ENCODE assay signal across 21 mouse cellular contexts in genomic region chr1:184257356-184257755, GRCm38 (mm10).
A peak's percentile ranks its signal among the peaks of the same experiment; 100 is the strongest.
DNase-seq lines count a peak whose midpoint lies in the region; TF ChIP-seq lines count a peak whose summit lies in the region.
"Had no signal": no experiment of that assay in that cellular context is flagged by ENCODE, and none has a peak within 500 bp of the region (broad histone marks: within the 10 kb centered on the region; RNA-seq: fewer than 3 reads in every experiment).

No protein-coding gene starts in this region.

- DNase-seq in gastrocnemius, adult 2 months = no peak
- DNase-seq in gastrocnemius, postnatal 4 days (ENCODE audit: low spot score in 2 of 2) = no peak
- DNase-seq in left cerebral cortex, adult 2 months (ENCODE audit: extremely low spot score in 1 of 2, low spot score in 2 of 2) = no peak
- no peak for DNase-seq in left cerebral cortex, postnatal 4 days
- DNase-seq in R1 (ENCODE audit: low read depth, low spot score) = peak; percentile 52
- no peak for DNase-seq in cerebellum, postnatal 4 days (ENCODE audit: low spot score in 2 of 2)
- DNase-seq in right cerebral cortex, adult 18-20 months = no peak
- DNase-seq: adrenal gland, postnatal 25 days; cerebellum, adult 11-12 months; cerebellum, postnatal 10 days; kidney, adult 8-10 months; kidney, postnatal 14 days; lung, adult 2 months; lung, postnatal 14 days; thymus, postnatal 4 days had no signal

- intact Hi-C loops in gastrocnemius, adult 2 months (cut with DNase I) = no loop called here
- intact Hi-C loops in left cerebral cortex, adult 2 months (cut with DNase I) = no loop called here
- intact Hi-C loops in left cerebral cortex, postnatal 4 days (cut with DNase I) = no loop called here

- no peaks in the 10 kb centered on the region for H3K4me1 ChIP-seq in E14TG2a.4 (replicated peaks; ENCODE audit: low read depth, low read length)
- H3K4me1 ChIP-seq: heart, embryonic 10.5 days; heart, embryonic 15.5 days; limb, embryonic 10.5 days; limb, embryonic 15.5 days had no signal

- H3K4me3 ChIP-seq in gastrocnemius, adult 2 months = no peak overlapping the region
- H3K4me3 ChIP-seq in left cerebral cortex, adult 2 months = no peak overlapping the region
- no peak overlapping the region for H3K4me3 ChIP-seq in E14TG2a.4 (replicated peaks; ENCODE audit: low read length)
- H3K4me3 ChIP-seq: erythroblast, embryonic 14.5 days; heart, embryonic 10.5 days; heart, embryonic 15.5 days; limb, embryonic 10.5 days; limb, embryonic 15.5 days had no signal

- H3K36me3 ChIP-seq in E14TG2a.4 (ENCODE audit: insufficient read depth, low read length) = no peaks in the 10 kb centered on the region
- H3K36me3 ChIP-seq: heart, embryonic 10.5 days; heart, embryonic 15.5 days; limb, embryonic 10.5 days; limb, embryonic 15.5 days had no signal

- no peaks in the 10 kb centered on the region for H3K9me3 ChIP-seq in E14TG2a.4 (ENCODE audit: low read length)
- H3K9me3 ChIP-seq: heart, embryonic 10.5 days; heart, embryonic 15.5 days; limb, embryonic 10.5 days; limb, embryonic 15.5 days had no signal

- no peak overlapping the region for H3K27ac ChIP-seq in gastrocnemius, adult 2 months
- H3K27ac ChIP-seq in left cerebral cortex, adult 2 months = no peak overlapping the region
- H3K27ac ChIP-seq: heart, embryonic 10.5 days; heart, embryonic 15.5 days; limb, embryonic 10.5 days; limb, embryonic 15.5 days had no signal

- no peaks in the 10 kb centered on the region for H3K27me3 ChIP-seq in E14TG2a.4 (ENCODE audit: insufficient read depth, low read length)
- H3K27me3 ChIP-seq: heart, embryonic 15.5 days; limb, embryonic 15.5 days had no signal

- TF ChIP-seq CTCF in gastrocnemius, adult 2 months (IDR thresholded peaks at IDR 0.05) = 0 out of 2 replicates have a peak, but pooled peaks have one; percentile 4
- TF ChIP-seq CTCF in left cerebral cortex, adult 2 months (IDR thresholded peaks at IDR 0.05) = peak; percentile 2; the same call in 1 of the 2 replicates
- peak; percentile 60 for TF ChIP-seq CTCF in E14TG2a.4 (conservative IDR thresholded peaks at IDR 0.05; ENCODE audit: low read length)

Comparison
In these comparisons a context has a peak if more than half of its experiments do, and no peak if none do; other contexts are left out.
1. CTCF ChIP-seq: peak in every context shown above with its lines; median percentile 60 in E14TG2a.4; 4 in gastrocnemius, adult 2 months; 2 in left cerebral cortex, adult 2 months.